Mouse (Mus musculus) brown adipose tissue, adult 24 weeks (tissue): ENCODE measurements around the gene Cnih2. TPM values are rescaled to one million over a fixed set of nuclear protein-coding genes. Genes with fewer than 3 reads are reported as not detected.

Source experiments
- H3K27ac ChIP-seq: fragments of 200-500 bp; replicated peaks from 2 replicates; pipeline ENCODE4 v1.5.1; 2012; ENCODE audit warnings: low read depth, mild to moderate bottlenecking, low read length
- H3K4me1 ChIP-seq: fragments of 200-500 bp; 2 replicates; pipeline ENCODE4 v1.6.1; 2012; ENCODE audit warnings: low read length, mixed read lengths; ENCODE audit not compliant: control insufficient read depth, insufficient read depth, insufficient read length
- H3K4me3 ChIP-seq: fragments of 200-500 bp; 2 replicates; pipeline ENCODE4 v1.5.1; 2012; ENCODE audit warnings: low read depth, mild to moderate bottlenecking, low read length, moderate library complexity; ENCODE audit not compliant: insufficient read depth
- polyA plus RNA-seq: library from polyadenylated mRNA; stranded (reverse); fragments of >200 nt; gene quantifications from 2 replicates; pipeline ENCODE4 v1.2.4, GENCODE M21; 2012; ENCODE audit not compliant: missing spikeins, insufficient read depth, insufficient read length

Cnih2 gene
- polyA plus RNA-seq, 1 experiment: not detected

GRCm38 (mm10) chr19:5050047-5050905 is 48.0 kb downstream of the Cnih2 start, which contains the start of gene Rin1:
Rin1 (plus strand) TSS chr19:5050481.
- peak within 1 kb of the TSS; percentile 72; the same call in 1 of the 2 replicates for H3K27ac ChIP-seq
- no peaks in the 10 kb centered on the region; the same call in 1 of the 2 replicates for H3K4me1 ChIP-seq
- H3K4me3 ChIP-seq: peak within 1 kb of the TSS; percentile 55

- Histone ChIP-seq H3K27ac (no peak overlapping the region), H3K4me3 (no peak overlapping the region), H3K4me1 (no peaks in the 10 kb centered on the region; the same call in 1 of the 2 replicates)
Measured at GRCm38 (mm10) chr19:5049325-5049724, 49.0 kb downstream of the Cnih2 start.

GRCm38 (mm10) chr19:5048138-5049056 is 49.9 kb downstream of the Cnih2 start:
- Histone ChIP-seq H3K4me3 (no peak overlapping the region), H3K4me1 (no peaks in the 10 kb centered on the region; the same call in 1 of the 2 replicates), H3K27ac (no peak overlapping the region)

DNA sequence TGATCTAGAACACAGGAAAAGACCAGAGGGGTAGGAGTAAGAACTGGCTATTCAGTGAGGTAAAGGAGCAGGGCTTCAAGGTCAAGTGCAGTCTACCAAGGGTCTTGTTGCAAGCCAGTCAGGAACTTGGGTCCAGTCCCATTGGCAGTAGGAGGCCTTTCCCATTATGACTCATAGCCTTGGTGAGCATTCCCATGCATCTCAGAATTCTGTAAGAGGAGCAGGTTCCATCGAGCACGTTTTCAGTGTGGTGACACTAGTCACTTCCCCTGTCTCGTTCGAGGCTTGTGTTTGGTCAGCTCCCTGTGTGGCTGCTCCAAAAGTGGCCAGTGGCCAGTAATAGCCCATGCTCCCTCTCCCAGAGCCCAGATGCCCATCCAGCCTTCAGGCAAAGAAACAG is 52.8 kb downstream of the Cnih2 start:
- Histone ChIP-seq H3K27ac (no peak overlapping the region), H3K4me1 (no peaks in the 10 kb centered on the region; the same call in 1 of the 2 replicates)

More for the DNA sequence above, 52.8 kb downstream of the Cnih2 start:
- no peak overlapping the region for H3K4me3 ChIP-seq

Other genes starting within 250 kb of the Cnih2 start
- gene Ctsf, start 243.4 kb downstream of the Cnih2 start, polyA plus RNA-seq: 27.9 and 36.5 TPM in 2 replicates
- 27.2 and 56.0 TPM in 2 replicates for gene Actn3, start 220.6 kb downstream of the Cnih2 start, polyA plus RNA-seq
- 5.0 and 7.2 TPM in 2 replicates for gene Zdhhc24, start 219.9 kb downstream of the Cnih2 start, polyA plus RNA-seq
- gene Bbs1, start 191.9 kb downstream of the Cnih2 start, polyA plus RNA-seq: 1.7 and 2.6 TPM in 2 replicates
- 12.9 and 16.9 TPM in 2 replicates for gene Dpp3, start 170.2 kb downstream of the Cnih2 start, polyA plus RNA-seq
- 1.4 and 3.8 TPM in 2 replicates for gene Peli3, start 155.4 kb downstream of the Cnih2 start, polyA plus RNA-seq
- gene Mrpl11, start 136.4 kb downstream of the Cnih2 start, polyA plus RNA-seq: 167 and 174 TPM in 2 replicates
- not detected in 2 replicates for gene Npas4, start 108.2 kb downstream of the Cnih2 start, polyA plus RNA-seq
- gene Slc29a2, start 74.7 kb downstream of the Cnih2 start, polyA plus RNA-seq: 0.71 and 1.9 TPM in 2 replicates
- 9.3 and 10.3 TPM in 2 replicates for gene B4gat1, start 59.7 kb downstream of the Cnih2 start, polyA plus RNA-seq
- gene AC124502.3, start 59.6 kb downstream of the Cnih2 start, polyA plus RNA-seq: 2.0 and 3.8 TPM in 2 replicates
- gene Brms1, start 57.2 kb downstream of the Cnih2 start, polyA plus RNA-seq: 9.8 and 15.1 TPM in 2 replicates
- gene Rin1, start 48.0 kb downstream of the Cnih2 start, polyA plus RNA-seq: not detected in 2 replicates
- 10.7 and 24.4 TPM in 2 replicates for gene Cd248, start 30.4 kb downstream of the Cnih2 start, polyA plus RNA-seq
- not detected in 2 replicates for gene Tmem151a, start 13.0 kb downstream of the Cnih2 start, polyA plus RNA-seq
- 82.3 and 91.5 TPM in 2 replicates for gene Yif1a, start 10.0 kb downstream of the Cnih2 start, polyA plus RNA-seq
- gene Rab1b, start 8.6 kb upstream of the Cnih2 start, polyA plus RNA-seq: 144 and 184 TPM in 2 replicates
- gene Klc2, start 20.0 kb upstream of the Cnih2 start, polyA plus RNA-seq: 17.3 and 20.3 TPM in 2 replicates
- 4.4 and 6.8 TPM in 2 replicates for gene Pacs1, start 174.6 kb upstream of the Cnih2 start, polyA plus RNA-seq
- gene Sf3b2, start 196.9 kb upstream of the Cnih2 start, polyA plus RNA-seq: 58.7 and 72.0 TPM in 2 replicates
- not detected in 2 replicates for gene Gal3st3, start 199.8 kb upstream of the Cnih2 start, polyA plus RNA-seq
- gene Catsper1, start 237.2 kb upstream of the Cnih2 start, polyA plus RNA-seq: not detected in 2 replicates